Mouse (Mus musculus) embryonic facial prominence, embryonic 14.5 days (tissue): ENCODE results near the gene Slc16a10. TPM values are rescaled to one million over a fixed set of nuclear protein-coding genes. Genes with fewer than 3 reads are reported as not detected.
A peak's percentile ranks its signal among the peaks of the same experiment; 100 is the strongest.

ENCODE experiments used
- ATAC-seq: fragments of 200-750 bp; cut with Nextera tagmentation; 2 replicates; pipeline ENCODE4 v1.8.0; 2017; ENCODE audit warnings: low read depth, moderate number of reproducible peaks, moderate TSS enrichment
- DNase-seq: peaks from one replicate; pipeline ENCODE4 v3.0.0-alpha.2; 2015; ENCODE audit warnings: low spot score
- H3K27ac ChIP-seq: fragments of 300-500 bp; sonication (generic); replicated peaks from 2 replicates; pipeline ENCODE4 v1.5.1; 2014; ENCODE audit warnings: low read depth, mild to moderate bottlenecking, low read length, moderate library complexity
- H3K27me3 ChIP-seq: fragments of 300-500 bp; sonication (generic); replicated peaks from 2 replicates; pipeline ENCODE4 v1.6.1; 2014; ENCODE audit warnings: low read length; ENCODE audit not compliant: control insufficient read depth, insufficient read depth
- H3K36me3 ChIP-seq: fragments of 300-500 bp; sonication (generic); 2 replicates; pipeline ENCODE4 v1.6.1; 2014; ENCODE audit warnings: low read length, mixed read lengths; ENCODE audit not compliant: control insufficient read depth, insufficient read depth
- H3K4me1 ChIP-seq: fragments of 300-500 bp; sonication (generic); 2 replicates; pipeline ENCODE4 v1.6.1; 2014; ENCODE audit warnings: antibody characterized with exemption, low read length; ENCODE audit not compliant: control insufficient read depth, insufficient read depth
- H3K4me2 ChIP-seq: fragments of 300-500 bp; sonication (generic); 2 replicates; pipeline ENCODE4 v1.6.1; 2014; ENCODE audit warnings: low read depth, mild to moderate bottlenecking, low read length, moderate library complexity, mixed read lengths
- H3K4me3 ChIP-seq: fragments of 300-500 bp; sonication (generic); 2 replicates; pipeline ENCODE4 v1.5.1; 2014; ENCODE audit warnings: low read depth, mild to moderate bottlenecking, low read length
- H3K9ac ChIP-seq: fragments of 300-500 bp; sonication (generic); 2 replicates; pipeline ENCODE4 v1.6.1; 2014; ENCODE audit warnings: low read depth, mild to moderate bottlenecking, low read length, moderate library complexity, mixed read lengths
- H3K9me3 ChIP-seq: fragments of 300-500 bp; sonication (generic); 2 replicates; pipeline ENCODE4 v1.6.1; 2016; ENCODE audit warnings: low read length; ENCODE audit not compliant: control insufficient read depth
- whole genome bisulfite sequencing: fragments of 180-500 bp; shearing (Covaris S2); extraction: QIAGEN DNeasy Blood & Tissue Kit; methylation state at CpG from one replicate; pipeline ENCODE4 v1.1.7; 2014; 5-methylcytosine and 5-hydroxymethylcytosine counted together
- polyA plus RNA-seq: library from polyadenylated mRNA; unstranded; fragments of >200 nt; fragmentation: Nextera tagmentation; extraction: Ambion mirVana; gene quantifications from 2 replicates; pipeline ENCODE4 v1.2.1, GENCODE M21; 2014

The Slc16a10 gene
- polyA plus RNA-seq, 1 experiment from 2014 or later = 8.2 TPM

DNA sequence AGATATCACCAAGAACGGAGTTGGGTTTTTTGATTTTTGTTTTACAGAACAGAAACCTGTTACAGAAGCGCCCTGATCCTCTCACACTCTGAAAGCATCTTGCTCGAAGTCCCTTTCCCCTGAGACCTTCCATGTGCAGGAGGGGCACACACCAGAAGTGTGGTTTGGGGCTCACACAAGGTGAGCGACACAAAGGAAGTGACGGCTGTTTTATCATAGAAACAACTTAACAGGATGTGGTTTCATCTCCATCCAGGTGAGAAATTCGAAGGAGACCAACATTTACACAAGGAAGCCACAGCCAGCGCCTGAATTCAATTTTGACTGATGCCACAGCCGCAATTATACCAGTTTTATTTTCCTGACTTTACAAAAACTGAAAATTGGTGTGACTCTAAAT lies 21.3 kb upstream of the Slc16a10 start:
- H3K27ac ChIP-seq = no peak overlapping the region
- ATAC-seq (no peak), DNase-seq (no peak)
- no peak overlapping the region for H3K9ac ChIP-seq
- H3K4me2 ChIP-seq = no peak overlapping the region
- no peak overlapping the region for H3K4me3 ChIP-seq
- no peaks in the 10 kb centered on the region for H3K4me1 ChIP-seq
- WGBS = 78% methylated on average over 8 of the region's 8 CpGs
- H3K9me3 ChIP-seq = no peaks in the 10 kb centered on the region
- H3K36me3 ChIP-seq = no peaks in the 10 kb centered on the region
- H3K27me3 ChIP-seq = no peaks in the 10 kb centered on the region

DNA sequence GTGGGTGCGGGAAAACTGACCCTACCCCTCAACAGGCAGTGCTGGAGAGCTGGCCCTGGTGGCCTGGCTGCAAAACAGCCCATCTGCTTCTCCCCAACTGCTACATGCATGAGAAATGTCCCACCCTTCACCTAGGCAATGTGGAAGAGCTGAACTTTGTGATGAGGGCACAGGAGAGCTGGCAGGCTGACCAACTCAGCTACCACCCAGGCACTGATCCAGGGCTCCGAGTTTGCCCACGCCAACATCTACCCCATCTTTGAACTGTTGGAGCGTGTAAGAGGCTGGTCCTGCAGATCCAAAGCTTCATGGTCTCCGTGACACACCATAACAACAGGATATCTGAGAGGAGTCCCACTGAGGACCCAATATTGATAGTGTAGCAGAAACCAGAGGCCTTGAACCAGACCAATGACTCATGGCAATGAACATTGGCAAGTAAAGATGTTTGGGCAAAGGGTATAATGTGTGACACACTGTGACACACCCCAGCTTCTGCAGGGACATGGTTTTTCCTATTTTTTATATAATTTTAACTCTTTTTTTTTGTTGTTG lies 19.7 kb upstream of the Slc16a10 start:
- no peaks in the 10 kb centered on the region for H3K27me3 ChIP-seq
- WGBS = 85% methylated on average over 5 of the region's 5 CpGs

DNA sequence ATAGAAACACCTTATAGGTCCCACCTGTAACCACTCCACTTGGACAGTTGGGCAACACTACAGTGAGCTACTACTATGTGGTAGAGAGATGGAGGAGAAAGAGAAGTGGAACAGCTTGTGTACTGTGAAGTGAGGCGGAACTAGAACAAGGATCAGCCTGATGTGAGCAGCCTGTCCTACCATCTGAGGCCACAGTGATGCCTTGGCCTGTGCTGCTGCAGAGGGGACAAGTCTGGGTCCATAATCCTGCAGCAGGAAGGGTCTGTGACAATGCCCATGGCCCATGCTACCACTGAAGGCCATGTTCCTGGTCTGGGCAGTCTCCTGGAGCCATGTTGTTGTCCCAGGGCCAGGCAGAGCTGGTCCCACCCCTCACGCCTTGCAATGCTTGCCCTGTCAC lies 19.2 kb upstream of the Slc16a10 start:
- 94% methylated on average over 2 of the region's 2 CpGs for WGBS
- H3K9ac ChIP-seq = no peak overlapping the region
- no peak for ATAC-seq
- no peaks in the 10 kb centered on the region for H3K27me3 ChIP-seq
- no peak overlapping the region for H3K27ac ChIP-seq
- no peak overlapping the region for H3K4me2 ChIP-seq
- H3K4me3 ChIP-seq = no peak overlapping the region
- no peak for DNase-seq
- H3K36me3 ChIP-seq = no peaks in the 10 kb centered on the region
- H3K9me3 ChIP-seq = no peaks in the 10 kb centered on the region
- no peaks in the 10 kb centered on the region for H3K4me1 ChIP-seq

More for the DNA sequence above, 19.7 kb upstream of the Slc16a10 start:
- Histone ChIP-seq H3K9me3 (no peaks in the 10 kb centered on the region), H3K36me3 (no peaks in the 10 kb centered on the region), H3K9ac (no peak overlapping the region), H3K4me3 (no peak overlapping the region), H3K27ac (no peak overlapping the region), H3K4me2 (no peak overlapping the region), H3K4me1 (no peaks in the 10 kb centered on the region)
- ATAC-seq = no peak
- no peak for DNase-seq

DNA sequence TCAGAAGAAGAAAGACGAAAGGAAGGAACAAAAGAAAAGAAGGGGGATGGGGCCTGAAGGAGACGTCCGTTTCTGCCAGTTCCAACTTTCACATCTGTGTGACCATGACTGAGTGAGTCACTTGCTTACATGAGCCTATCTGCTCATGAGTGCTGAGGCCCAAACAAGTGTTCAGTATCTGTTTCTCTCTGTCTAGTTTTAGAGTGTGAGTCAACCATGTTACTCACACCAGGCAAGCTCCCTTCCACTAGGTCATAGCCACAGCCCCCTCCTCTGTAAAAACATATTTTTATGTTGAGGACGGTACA lies 10.4 kb upstream of the Slc16a10 start:
- Histone ChIP-seq H3K27ac (no peak overlapping the region), H3K9ac (no peak overlapping the region), H3K4me2 (no peak overlapping the region), H3K27me3 (no peaks in the 10 kb centered on the region), H3K4me1 (peaks cover 4% of the 10 kb centered on the region; the same call in 1 of the 2 replicates), H3K36me3 (no peaks in the 10 kb centered on the region), H3K9me3 (no peaks in the 10 kb centered on the region), H3K4me3 (no peak overlapping the region)
- DNase-seq (no peak), ATAC-seq (no peak)
- WGBS = 62% methylated on average over 4 of the region's 4 CpGs

DNA sequence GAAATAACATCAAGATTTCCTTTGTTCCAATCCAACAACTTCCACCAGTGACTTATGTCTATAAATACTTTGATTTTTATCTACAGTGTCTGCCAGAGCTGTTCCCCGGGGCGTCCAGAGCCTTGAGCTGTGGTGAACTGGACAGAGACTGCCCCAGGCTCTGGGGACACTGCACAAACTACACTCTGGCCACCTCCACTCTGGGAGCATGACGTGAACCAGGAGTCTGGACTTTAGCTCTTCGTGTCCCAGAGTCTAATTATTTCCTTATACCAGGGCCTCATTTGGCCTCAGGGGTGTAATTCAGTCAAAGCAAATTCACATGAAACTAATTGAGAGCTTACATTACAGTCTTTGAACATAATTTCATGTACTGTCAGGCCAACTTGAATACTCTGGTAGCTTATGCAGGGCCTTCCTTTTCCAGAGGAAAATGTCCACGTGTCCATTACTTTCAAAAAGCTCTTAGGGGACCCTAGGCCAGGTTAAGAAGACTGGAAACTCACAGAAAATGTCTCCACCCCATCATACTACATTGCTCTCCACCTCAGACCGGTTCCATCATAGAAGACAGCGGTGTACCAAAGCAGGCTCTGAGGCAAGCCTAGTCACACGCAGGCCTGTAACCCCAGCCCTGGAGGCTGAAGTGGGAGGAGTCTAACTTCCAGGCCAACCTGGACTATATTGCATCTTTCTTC lies 9.9 kb upstream of the Slc16a10 start:
- peak; percentile 55 for ATAC-seq
- peak; percentile 56 for DNase-seq

DNA sequence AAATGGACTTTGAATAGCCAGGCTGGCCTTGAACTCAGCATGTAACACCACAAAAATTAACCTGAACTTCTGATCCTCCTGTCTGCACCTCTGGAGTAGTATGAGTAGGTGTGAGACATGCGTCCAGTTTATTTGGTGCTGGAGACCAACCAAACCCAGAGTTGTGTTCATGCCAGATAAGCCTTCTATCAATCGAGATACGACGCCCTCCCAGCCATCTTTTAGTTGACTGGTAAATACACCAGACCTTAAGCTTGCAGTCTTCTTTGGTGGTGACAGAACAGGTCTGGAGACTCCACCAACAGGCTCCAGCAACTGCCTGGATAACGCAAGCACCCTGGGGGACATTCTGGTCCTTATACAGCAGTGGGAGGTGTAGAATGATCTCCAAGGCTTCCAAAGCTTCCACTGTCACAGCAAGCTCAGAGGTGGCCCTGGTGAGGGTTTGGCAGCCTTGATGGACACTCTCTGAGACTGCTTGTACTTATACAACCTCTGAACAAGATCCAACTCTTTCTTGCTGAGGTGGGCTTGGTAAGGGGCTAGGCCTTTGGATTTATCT lies 7.6 kb upstream of the Slc16a10 start:
- Histone ChIP-seq H3K4me3 (no peak overlapping the region), H3K4me1 (peaks cover 4% of the 10 kb centered on the region; the same call in 1 of the 2 replicates), H3K9ac (no peak overlapping the region), H3K27ac (no peak overlapping the region), H3K27me3 (no peaks in the 10 kb centered on the region), H3K9me3 (no peaks in the 10 kb centered on the region), H3K36me3 (no peaks in the 10 kb centered on the region), H3K4me2 (no peak overlapping the region)
- DNase-seq (no peak), ATAC-seq (no peak)
- WGBS = 91% methylated on average over 5 of the region's 5 CpGs

More for the DNA sequence above, 9.9 kb upstream of the Slc16a10 start:
- Histone ChIP-seq H3K4me2 (no peak overlapping the region), H3K4me1 (peaks cover 4% of the 10 kb centered on the region; the same call in 1 of the 2 replicates), H3K27me3 (no peaks in the 10 kb centered on the region), H3K36me3 (no peaks in the 10 kb centered on the region), H3K4me3 (no peak overlapping the region), H3K9ac (0 out of 2 replicates have a peak overlapping the region, but pooled peaks have one; percentile 16), H3K9me3 (no peaks in the 10 kb centered on the region), H3K27ac (peak overlapping the region; percentile 35; the same call in 1 of the 2 replicates)
- WGBS = 37% methylated on average over 8 of the region's 8 CpGs

DNA sequence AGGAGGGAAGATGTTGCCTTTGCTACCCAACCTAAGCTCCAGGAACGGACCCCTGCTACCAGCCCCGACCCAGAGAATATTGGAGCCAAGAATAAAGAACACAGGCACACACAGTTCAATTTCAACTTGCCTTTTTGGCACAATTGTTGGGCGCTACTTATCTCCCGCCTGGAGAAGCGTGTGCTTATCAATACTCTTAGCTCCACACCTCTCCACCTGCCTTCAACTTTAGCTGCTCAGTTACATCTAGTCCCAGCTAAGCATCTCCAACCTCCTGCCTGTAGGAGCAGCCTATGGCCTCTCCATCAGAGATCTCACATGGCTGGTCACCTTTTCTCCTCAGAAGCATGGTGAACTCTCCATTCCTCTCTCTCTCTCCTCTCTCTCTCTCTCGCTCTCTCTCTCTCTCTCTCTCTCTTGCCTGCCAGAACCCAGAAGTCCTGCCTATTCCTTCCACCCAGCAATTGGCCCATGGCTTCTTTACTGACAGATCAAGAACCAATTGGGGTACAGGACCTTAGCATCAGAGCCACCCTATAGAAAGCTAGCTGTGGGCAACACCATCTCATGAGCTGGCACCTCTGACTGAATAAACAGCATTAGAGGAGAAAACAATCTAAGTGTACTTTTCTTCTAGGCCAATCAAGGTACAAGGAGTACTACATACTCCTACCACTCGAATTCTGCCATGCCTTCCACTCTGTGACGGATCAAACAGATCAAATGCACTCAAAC lies 5.4 kb upstream of the Slc16a10 start:
- no peak overlapping the region for H3K9ac ChIP-seq
- peaks cover 4% of the 10 kb centered on the region; the same call in 1 of the 2 replicates for H3K4me1 ChIP-seq
- H3K4me2 ChIP-seq = no peak overlapping the region
- H3K27me3 ChIP-seq = no peaks in the 10 kb centered on the region; the same call in 1 of the 2 replicates
- no peaks in the 10 kb centered on the region for H3K9me3 ChIP-seq
- ATAC-seq = no peak
- H3K36me3 ChIP-seq = no peaks in the 10 kb centered on the region
- 89% methylated on average over 8 of the region's 8 CpGs for WGBS
- H3K4me3 ChIP-seq = no peak overlapping the region
- H3K27ac ChIP-seq = no peak overlapping the region
- no peak for DNase-seq

DNA sequence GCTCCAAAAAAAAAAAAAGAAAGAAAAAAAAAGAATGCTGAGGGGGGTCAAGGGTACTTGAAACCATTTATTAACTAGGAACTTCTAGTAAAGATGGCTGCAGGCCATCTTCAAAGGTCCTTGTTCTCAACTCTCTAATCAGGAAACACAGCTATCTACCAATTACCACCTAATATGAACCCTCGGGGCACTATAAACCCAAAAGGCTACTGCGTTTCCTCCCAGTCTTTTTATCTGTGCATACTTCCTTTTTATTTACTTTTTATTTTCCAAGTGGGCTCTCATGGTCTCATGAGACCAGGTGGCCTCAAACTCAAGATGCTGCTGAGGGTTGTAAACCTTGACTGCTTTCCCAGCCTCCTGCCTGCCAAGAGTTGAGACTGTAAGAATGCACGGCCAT lies 4.4 kb upstream of the Slc16a10 start:
- no peak for ATAC-seq
- Histone ChIP-seq H3K36me3 (no peaks in the 10 kb centered on the region), H3K4me3 (no peak overlapping the region), H3K9ac (no peak overlapping the region), H3K27me3 (no peaks in the 10 kb centered on the region; the same call in 1 of the 2 replicates), H3K4me2 (no peak overlapping the region), H3K4me1 (peaks cover 4% of the 10 kb centered on the region; the same call in 1 of the 2 replicates), H3K27ac (no peak overlapping the region), H3K9me3 (no peaks in the 10 kb centered on the region)
- WGBS = 74% methylated on average over 3 of the region's 3 CpGs
- DNase-seq = no peak
